Mouse (Mus musculus): Measurements from ENCODE around the gene Diaph2.

GRCm38 (mm10) chrX:130246652-130247051 lies 497.1 kb downstream of the Diaph2 start:
- no peak for TF ChIP-seq CTCF (IDR thresholded peaks at IDR 0.05; ENCODE audit: low read depth, low read length)
- no peak for TF ChIP-seq POLR2A (IDR thresholded peaks at IDR 0.05; ENCODE audit: extremely low read depth, insufficient read depth, low read length)

Measured in liver, adult 2 months (tissue).